Mouse (Mus musculus): ENCODE results near the gene Daam1.

DNA sequence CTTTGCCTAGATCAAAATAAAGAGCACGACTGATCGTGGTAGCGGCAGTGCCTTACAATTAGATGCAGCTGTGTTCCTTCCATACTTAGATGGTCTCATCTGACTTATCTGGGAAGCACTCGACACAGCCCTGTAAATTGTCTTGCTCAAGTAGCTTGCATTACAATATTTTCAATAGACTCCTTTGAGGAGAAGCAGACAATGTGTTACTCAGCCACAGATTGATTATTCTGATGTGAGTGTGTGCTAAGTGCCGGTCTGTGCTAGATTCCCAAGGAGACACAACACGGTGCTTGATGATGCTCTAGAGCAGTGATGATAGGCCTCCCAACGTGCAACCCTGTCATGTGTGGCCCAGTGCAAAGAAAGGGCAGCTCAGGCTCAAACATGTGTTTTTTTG lies 70.3 kb downstream of the Daam1 start:
- no peak for TF ChIP-seq EP300 (IDR thresholded peaks at IDR 0.05; ENCODE audit: low read depth)
- no peak for TF ChIP-seq CTCF (IDR thresholded peaks at IDR 0.05; ENCODE audit: low read depth)

Measured in liver, embryonic 14.5 days (tissue).